Mouse (Mus musculus): ENCODE data around the gene Tmem109. TPM values are rescaled to one million over a fixed set of nuclear protein-coding genes. Genes with fewer than 3 reads are reported as not detected.

The Tmem109 gene
- polyA plus RNA-seq, 1 experiment from 2014 or later: 46.2 TPM

DNA sequence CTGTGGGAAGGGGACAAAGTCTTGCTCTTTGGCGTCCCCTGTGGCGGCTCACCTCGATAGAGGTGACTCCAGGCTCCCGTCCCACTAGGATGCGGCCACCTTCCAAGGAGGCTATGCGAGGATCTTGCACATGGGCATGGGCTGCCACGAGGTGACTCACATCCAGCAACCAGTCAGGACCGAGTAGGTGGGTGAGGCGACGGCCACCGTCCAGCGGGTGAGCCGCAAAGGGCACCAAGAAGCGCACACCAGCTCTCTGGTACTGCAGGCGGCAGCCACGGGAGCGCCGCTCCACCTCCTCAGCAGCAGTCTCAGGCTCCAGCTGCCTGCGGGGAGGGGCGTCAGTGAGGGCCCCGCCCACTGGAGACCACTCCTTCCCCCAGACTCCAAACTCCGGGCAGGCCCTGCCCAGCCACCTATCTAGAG lies 21.7 kb downstream of the Tmem109 start:
- Histone ChIP-seq H3K9ac (no peak overlapping the region), H3K4me2 (no peak overlapping the region), H3K4me1 (replicated peaks) (no peaks in the 10 kb centered on the region), H3K27me3 (no peaks in the 10 kb centered on the region), H3K36me3 (peaks cover 79% of the 10 kb centered on the region), H3K27ac (replicated peaks) (no peak overlapping the region), H3K9me3 (no peaks in the 10 kb centered on the region), H3K4me3 (no peak overlapping the region)
- 45% methylated on average over 22 of the region's 22 CpGs for WGBS
- no peak for ATAC-seq (ENCODE audit: low FRiP score, low read depth)

DNA sequence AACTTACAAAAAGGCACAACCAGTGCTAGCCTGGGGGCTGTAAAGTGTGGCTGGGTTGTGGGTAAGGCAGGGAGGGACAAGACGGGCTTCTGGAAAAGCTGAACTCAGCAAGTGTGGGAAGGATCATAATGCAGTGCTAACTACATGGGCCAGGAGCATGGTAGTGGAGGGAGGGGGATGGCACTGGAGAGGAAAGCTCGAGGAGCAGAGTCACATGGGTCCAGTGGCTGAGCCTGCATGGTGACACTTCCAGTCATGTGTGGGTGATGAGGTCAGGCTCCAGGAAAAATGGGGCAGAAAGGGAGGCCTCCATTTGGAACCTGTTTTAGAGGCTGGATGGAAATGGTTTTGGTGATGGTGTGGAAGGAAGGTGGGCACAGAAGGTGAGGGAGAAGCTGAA lies 25.3 kb downstream of the Tmem109 start:
- Histone ChIP-seq H3K4me2 (no peak overlapping the region), H3K27me3 (no peaks in the 10 kb centered on the region), H3K27ac (replicated peaks) (no peak overlapping the region), H3K36me3 (peaks cover 43% of the 10 kb centered on the region), H3K4me3 (no peak overlapping the region), H3K9ac (no peak overlapping the region), H3K9me3 (no peaks in the 10 kb centered on the region), H3K4me1 (replicated peaks) (no peaks in the 10 kb centered on the region)
- peak; percentile 36; the same call in 1 of the 2 replicates for ATAC-seq (ENCODE audit: low FRiP score, low read depth)
- 41% methylated on average over 2 of the region's 2 CpGs for WGBS

DNA sequence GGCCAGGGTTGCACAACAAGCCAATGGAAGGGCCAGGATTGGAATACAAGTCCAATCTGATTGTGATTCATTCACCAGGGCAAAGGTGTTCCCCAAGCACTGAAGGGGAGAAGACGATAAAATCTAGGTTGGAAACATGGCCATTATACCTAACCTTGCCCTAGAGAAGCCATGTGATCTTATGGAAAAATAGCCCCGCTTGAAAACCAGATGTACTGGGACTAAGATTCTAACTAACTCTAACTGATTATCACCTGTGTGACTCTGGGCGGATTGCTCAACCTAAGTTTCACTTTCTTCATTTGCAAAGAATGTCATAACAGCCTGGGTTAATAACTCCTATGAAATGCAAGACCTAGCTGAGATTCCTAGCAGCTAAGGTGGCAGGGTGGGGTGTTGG lies 26.4 kb downstream of the Tmem109 start:
- no peaks in the 10 kb centered on the region for H3K27me3 ChIP-seq

DNA sequence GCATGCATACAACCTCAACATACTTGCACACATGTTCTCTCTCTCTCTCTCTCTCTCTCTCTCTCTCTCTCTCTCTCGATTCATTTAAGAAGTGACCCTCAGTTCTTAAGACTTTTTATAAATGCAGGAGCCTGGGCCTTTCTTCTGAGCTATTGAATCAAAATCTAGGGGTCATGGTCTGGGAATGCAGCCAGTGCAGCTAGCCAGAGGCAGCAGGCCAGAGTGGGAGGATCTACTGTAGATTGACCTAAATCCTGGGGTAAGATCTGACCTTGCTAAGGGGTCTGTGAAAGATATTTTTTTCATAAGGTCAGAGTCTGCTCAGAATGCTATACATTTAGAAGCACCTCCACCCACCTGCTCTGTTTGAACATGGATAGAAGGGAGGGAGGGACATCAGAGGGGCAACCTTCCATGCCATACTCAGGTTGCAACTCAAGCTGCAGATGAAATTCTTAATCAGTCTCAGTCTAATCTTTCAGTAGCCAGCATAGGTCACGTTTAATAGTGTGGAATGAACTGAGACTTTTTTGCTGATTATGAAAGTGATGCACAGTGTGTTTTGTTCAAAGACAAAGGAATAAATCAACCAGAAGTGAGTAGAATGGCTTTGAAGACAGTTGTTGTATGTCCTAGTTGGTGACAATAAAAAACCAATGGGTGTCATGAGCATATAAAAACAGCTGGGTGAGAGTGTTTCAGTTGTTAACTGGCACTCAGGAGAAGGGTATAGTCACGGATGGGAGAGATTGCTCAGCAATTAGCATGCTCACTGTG lies 34.3 kb downstream of the Tmem109 start:
- Histone ChIP-seq H3K27ac (replicated peaks) (no peak overlapping the region), H3K4me2 (no peak overlapping the region), H3K9me3 (no peaks in the 10 kb centered on the region), H3K9ac (no peak overlapping the region), H3K36me3 (no peaks in the 10 kb centered on the region), H3K4me3 (no peak overlapping the region), H3K27me3 (no peaks in the 10 kb centered on the region), H3K4me1 (replicated peaks) (peaks cover 15% of the 10 kb centered on the region)
- ATAC-seq (ENCODE audit: low FRiP score, low read depth): no peak
- WGBS: 32% methylated on average over 3 of the region's 3 CpGs

More for the DNA sequence above, 26.4 kb downstream of the Tmem109 start:
- H3K9ac ChIP-seq: no peak overlapping the region
- no peak for ATAC-seq (ENCODE audit: low FRiP score, low read depth)
- no peak overlapping the region for H3K4me3 ChIP-seq
- H3K36me3 ChIP-seq: peaks cover 32% of the 10 kb centered on the region
- no peak overlapping the region for H3K4me2 ChIP-seq
- H3K27ac ChIP-seq (replicated peaks): no peak overlapping the region
- no peaks in the 10 kb centered on the region for H3K4me1 ChIP-seq (replicated peaks)
- 91% methylated on average over 3 of the region's 3 CpGs for WGBS
- no peaks in the 10 kb centered on the region for H3K9me3 ChIP-seq

DNA sequence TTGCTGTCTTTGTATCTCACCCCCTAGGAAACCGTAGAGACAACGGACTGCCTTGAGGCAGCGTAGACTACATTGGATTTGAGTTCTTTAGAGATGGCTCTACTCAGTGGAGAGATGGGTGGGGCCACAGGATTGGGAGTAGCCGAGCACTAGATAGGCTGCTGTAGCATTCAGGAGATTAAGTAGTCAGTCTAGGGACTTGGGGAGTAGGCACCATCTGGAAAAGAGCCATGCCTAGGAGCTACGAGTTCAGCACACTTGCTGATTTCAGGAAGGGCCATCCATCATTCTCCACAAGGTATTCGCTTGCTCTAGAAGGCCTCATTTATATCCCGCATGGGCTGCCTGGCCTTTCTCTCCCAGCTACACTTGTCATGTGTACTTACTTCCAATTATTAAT lies 35.7 kb downstream of the Tmem109 start:
- no peaks in the 10 kb centered on the region for H3K9me3 ChIP-seq
- peaks cover 15% of the 10 kb centered on the region for H3K4me1 ChIP-seq (replicated peaks)
- H3K4me3 ChIP-seq: no peak overlapping the region
- no peak overlapping the region for H3K9ac ChIP-seq
- H3K36me3 ChIP-seq: no peaks in the 10 kb centered on the region
- H3K27me3 ChIP-seq: no peaks in the 10 kb centered on the region
- WGBS: 58% methylated on average over 7 of the region's 7 CpGs
- H3K4me2 ChIP-seq: no peak overlapping the region
- peak; percentile 57 for ATAC-seq (ENCODE audit: low FRiP score, low read depth)
- peak overlapping the region; percentile 45; the same call in 1 of the 2 replicates for H3K27ac ChIP-seq (replicated peaks)

DNA sequence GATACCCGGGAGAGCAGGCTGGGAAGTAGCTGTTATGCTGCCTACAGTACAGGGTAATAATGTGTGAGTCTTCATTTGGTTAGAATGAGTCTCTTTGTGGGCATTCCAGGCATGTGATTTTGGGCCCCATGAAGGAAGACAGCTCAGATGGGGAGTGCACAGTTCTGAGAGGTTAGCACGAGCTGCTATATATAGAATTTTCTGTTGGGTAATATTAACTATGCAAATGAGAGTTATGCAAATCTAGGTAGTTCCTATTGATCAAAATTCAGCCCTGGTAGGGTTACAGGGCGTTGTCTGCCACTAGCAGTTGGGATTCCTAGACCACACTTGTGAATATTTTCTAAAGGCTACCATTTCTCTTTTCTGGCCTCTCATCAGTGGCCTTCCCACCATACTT lies 36.3 kb downstream of the Tmem109 start:
- H3K27me3 ChIP-seq: no peaks in the 10 kb centered on the region
- H3K27ac ChIP-seq (replicated peaks): no peak overlapping the region
- peaks cover 15% of the 10 kb centered on the region for H3K4me1 ChIP-seq (replicated peaks)
- no peaks in the 10 kb centered on the region for H3K9me3 ChIP-seq
- no peak for ATAC-seq (ENCODE audit: low FRiP score, low read depth)
- H3K4me3 ChIP-seq: no peak overlapping the region
- H3K4me2 ChIP-seq: no peak overlapping the region
- WGBS: 80% methylated on average over 3 of the region's 3 CpGs
- no peaks in the 10 kb centered on the region for H3K36me3 ChIP-seq
- no peak overlapping the region for H3K9ac ChIP-seq

DNA sequence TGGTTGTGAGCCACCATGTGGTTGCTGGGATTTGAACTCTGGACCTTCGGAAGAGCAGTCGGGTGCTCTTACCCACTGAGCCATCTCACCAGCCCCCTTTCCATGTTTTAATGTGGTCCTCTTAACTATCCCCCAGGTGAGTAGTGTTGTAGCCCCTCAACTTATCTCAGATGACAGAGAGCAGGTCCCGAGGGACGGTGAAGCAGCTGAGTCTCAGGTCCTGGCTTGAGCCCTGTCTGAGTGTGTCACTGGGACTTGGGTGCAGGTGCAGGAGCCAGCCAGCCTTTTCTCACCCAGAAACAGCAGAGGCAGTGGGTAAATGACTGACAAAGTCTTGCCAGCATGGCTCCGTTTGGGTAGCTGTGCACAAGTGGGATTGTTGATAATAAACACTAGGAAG lies 37.6 kb downstream of the Tmem109 start:
- Histone ChIP-seq H3K9ac (no peak overlapping the region), H3K27ac (replicated peaks) (no peak overlapping the region), H3K4me1 (replicated peaks) (peaks cover 15% of the 10 kb centered on the region), H3K9me3 (no peaks in the 10 kb centered on the region), H3K36me3 (no peaks in the 10 kb centered on the region), H3K4me3 (no peak overlapping the region), H3K4me2 (no peak overlapping the region), H3K27me3 (no peaks in the 10 kb centered on the region)
- ATAC-seq (ENCODE audit: low FRiP score, low read depth): no peak
- 92% methylated on average over 5 of the region's 5 CpGs for WGBS

DNA sequence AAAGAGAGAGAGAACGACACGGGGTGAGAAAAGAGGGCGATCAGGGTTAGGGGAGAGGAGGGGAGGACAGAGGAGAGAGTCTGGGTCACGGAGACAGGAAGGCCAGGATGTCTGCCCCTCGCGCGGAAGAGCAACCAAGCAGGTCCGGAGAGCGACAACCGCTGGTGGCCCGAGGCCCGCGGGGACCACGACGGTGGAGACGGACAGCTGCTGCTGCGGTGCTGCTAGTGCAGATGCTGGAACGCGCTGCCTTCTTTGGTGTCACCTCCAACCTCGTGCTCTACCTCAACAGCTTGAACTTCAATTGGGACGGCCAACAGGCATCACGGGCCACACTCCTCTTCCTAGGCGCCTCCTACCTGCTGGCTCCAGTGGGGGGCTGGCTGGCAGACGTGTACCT lies 38.9 kb downstream of the Tmem109 start:
- Histone ChIP-seq H3K4me2 (no peak overlapping the region), H3K4me1 (replicated peaks) (peaks cover 13% of the 10 kb centered on the region), H3K9ac (no peak overlapping the region), H3K4me3 (no peak overlapping the region), H3K36me3 (no peaks in the 10 kb centered on the region), H3K9me3 (no peaks in the 10 kb centered on the region), H3K27ac (replicated peaks) (no peak overlapping the region), H3K27me3 (no peaks in the 10 kb centered on the region)
- no peak for ATAC-seq (ENCODE audit: low FRiP score, low read depth)
- 53% methylated on average over 24 of the region's 24 CpGs for WGBS

DNA sequence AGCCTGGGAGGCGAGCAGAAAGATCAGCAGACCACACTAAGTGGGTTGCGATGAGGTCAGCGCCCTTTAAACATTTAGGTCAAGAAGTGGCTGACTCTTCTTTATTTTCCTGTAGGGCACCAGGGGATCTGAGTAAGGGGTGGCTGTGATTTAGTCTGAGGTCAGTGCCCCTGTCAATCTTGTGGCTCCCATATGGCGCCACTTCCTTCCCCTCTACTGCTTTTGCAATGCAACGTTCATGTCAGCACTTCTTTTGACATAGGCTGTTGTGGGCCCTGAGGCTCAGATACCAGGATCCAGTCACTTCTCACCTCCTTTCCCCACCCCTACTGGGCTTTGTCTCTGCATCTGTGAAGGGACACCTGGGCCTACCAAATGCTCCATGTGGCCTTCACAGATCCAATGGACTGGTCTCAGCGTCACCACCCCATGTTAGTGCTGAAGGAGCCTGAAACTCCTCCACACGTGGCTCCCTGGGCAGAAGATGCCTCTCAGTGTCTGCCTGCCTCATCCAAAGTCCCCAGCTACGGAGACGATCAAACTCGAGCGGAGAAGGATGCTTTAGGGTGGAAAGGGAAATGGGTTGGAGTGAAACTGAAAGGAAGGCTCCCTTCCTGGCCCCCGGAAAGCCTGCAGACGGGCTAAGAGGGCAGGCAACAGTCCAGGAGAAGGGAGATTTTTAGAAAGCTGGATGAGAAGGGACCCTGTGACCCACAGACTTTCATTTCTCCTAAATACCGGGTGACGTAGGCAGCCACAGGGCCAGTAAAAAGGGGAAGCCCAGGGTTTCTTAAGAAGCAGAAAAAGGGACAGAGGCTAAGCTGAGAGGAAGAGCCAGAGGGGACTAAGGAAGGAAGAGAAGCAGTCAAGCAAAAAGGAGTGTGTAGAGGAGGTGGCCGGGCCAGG lies 39.8 kb downstream of the Tmem109 start:
- WGBS: 47% methylated on average over 16 of the region's 16 CpGs
- H3K9ac ChIP-seq: no peak overlapping the region
- peaks cover 11% of the 10 kb centered on the region for H3K4me1 ChIP-seq (replicated peaks)
- no peak for ATAC-seq (ENCODE audit: low FRiP score, low read depth)
- no peak overlapping the region for H3K27ac ChIP-seq (replicated peaks)
- no peaks in the 10 kb centered on the region for H3K9me3 ChIP-seq
- H3K36me3 ChIP-seq: no peaks in the 10 kb centered on the region
- no peak overlapping the region for H3K4me3 ChIP-seq
- no peak overlapping the region for H3K4me2 ChIP-seq
- no peaks in the 10 kb centered on the region for H3K27me3 ChIP-seq

DNA sequence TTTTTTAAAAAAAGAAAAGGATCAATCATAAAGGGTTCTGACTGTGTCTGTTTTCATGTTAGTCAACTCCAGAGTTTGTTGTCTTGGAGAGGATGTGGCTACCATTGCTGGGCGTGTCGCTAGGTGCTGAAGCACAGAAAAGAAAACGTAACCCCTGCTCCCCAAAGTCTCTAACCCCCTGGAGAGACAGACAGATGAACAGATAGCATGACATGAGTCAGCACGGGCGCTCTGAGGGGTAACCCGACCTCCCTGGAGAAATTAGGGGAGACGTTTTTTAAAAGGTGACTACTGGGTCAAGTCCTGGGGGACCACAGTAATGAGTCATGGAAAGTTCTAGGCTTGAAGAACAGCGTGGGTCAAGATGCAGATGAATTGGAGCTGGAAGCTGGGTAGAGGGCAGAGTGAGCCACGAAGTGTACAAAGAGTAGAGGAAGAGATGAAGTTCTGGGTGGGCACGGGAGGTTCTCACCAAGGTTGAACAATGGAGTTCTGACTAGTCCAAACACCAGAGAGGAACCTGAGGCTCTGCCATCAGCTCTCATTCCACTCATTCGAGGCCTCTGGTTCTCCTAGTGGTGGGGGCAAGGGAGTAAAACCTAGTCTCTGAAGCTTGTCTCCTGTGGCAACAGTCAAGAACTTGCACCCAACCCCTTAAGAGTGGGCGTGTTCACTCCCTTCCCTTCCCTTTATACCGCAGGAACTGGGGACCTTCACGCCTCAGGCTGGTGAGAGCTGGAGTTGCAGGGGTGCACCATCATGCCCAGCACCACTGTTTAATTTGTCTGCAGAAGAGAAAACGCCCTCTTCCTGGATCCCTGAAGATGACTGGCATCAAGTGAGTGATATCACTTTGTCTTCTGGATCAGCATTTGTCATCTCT lies 42.5 kb downstream of the Tmem109 start, which contains the start of gene Slc15a3:
Slc15a3 (plus strand) TSS at position 718 of the 883 bp plus-strand sequence.
- Histone ChIP-seq H3K4me1 (replicated peaks) (no peaks in the 10 kb centered on the region), H3K27me3 (no peaks in the 10 kb centered on the region), H3K27ac (replicated peaks) (no peak within 1 kb of the TSS), H3K4me3 (no peak within 1 kb of the TSS), H3K4me2 (no peak within 1 kb of the TSS), H3K9ac (no peak within 1 kb of the TSS), H3K9me3 (no peaks in the 10 kb centered on the region), H3K36me3 (no peaks in the 10 kb centered on the region)
- WGBS: 82% methylated on average over 15 of the region's 15 CpGs
- ATAC-seq (ENCODE audit: low FRiP score, low read depth): no peak

DNA sequence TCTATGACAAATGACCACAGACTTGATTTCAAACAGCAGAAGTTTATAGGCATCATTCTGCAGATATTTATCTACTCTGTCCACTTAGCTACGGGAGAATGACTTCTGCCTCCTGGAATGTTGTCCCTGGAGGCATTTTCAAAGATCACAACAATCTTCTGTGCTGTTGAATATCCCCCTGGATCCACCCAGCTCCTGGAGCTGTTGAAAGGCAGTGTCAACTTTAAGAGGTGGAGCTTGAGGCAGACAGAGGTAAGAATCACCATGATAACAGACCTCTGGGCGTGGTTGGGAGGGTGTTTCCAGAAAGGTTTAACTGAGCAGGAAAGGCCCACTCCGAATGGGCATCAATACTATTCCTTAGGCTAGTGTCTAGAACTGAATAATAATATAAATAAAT lies 46.1 kb downstream of the Tmem109 start:
- Histone ChIP-seq H3K9ac (no peak overlapping the region), H3K36me3 (no peaks in the 10 kb centered on the region), H3K9me3 (no peaks in the 10 kb centered on the region), H3K4me1 (replicated peaks) (no peaks in the 10 kb centered on the region), H3K4me2 (no peak overlapping the region), H3K27me3 (no peaks in the 10 kb centered on the region), H3K27ac (replicated peaks) (no peak overlapping the region), H3K4me3 (no peak overlapping the region)
- no peak for ATAC-seq (ENCODE audit: low FRiP score, low read depth)
- WGBS: 78% methylated on average over 3 of the region's 3 CpGs

All from hindbrain, embryonic 15.5 days (tissue).